ENCODE assay signal across 25 mouse cellular contexts in genomic region chr1:23568106-23568505, GRCm38 (mm10).
"Had no signal": no experiment of that assay in that cellular context is flagged by ENCODE, and none has a peak within 500 bp of the region (broad histone marks: within the 10 kb centered on the region; RNA-seq: fewer than 3 reads in every experiment).

No protein-coding gene starts in this region.

- DNase-seq: cerebellum, adult 9-10 months; cerebellum, adult 9-11 months; cerebellum, postnatal 36 days; embryo, embryonic 11 days; forebrain, postnatal 0 days; gastrocnemius, adult 2 months; gastrocnemius, postnatal 10 days; gastrocnemius, postnatal 14 days; gastrocnemius, postnatal 25 days; gastrocnemius, postnatal 36 days; heart, adult 11 months; heart, adult 18-20 months; heart, adult 2 months had no signal

- H3K27me3 ChIP-seq: embryonic facial prominence, embryonic 12.5 days; embryonic facial prominence, embryonic 13.5 days; embryonic facial prominence, embryonic 15.5 days; forebrain, embryonic 12.5 days; forebrain, embryonic 13.5 days; forebrain, embryonic 15.5 days had no signal

- H3K4me3 ChIP-seq: embryonic facial prominence, embryonic 10.5 days; embryonic facial prominence, embryonic 12.5 days; embryonic facial prominence, embryonic 13.5 days; embryonic facial prominence, embryonic 15.5 days; erythroblast, embryonic 14.5 days; forebrain, embryonic 10.5 days; forebrain, embryonic 12.5 days; forebrain, embryonic 13.5 days; forebrain, embryonic 15.5 days; gastrocnemius, adult 2 months; heart, adult 2 months; heart, embryonic 10.5 days had no signal

- ATAC-seq: forebrain, embryonic 13.5 days; forebrain, embryonic 14.5 days; forebrain, embryonic 15.5 days; forebrain, embryonic 16.5 days; forebrain, postnatal 0 days had no signal

- H3K9me3 ChIP-seq: embryonic facial prominence, embryonic 10.5 days; embryonic facial prominence, embryonic 12.5 days; embryonic facial prominence, embryonic 13.5 days; embryonic facial prominence, embryonic 15.5 days; forebrain, embryonic 10.5 days; forebrain, embryonic 12.5 days; forebrain, embryonic 13.5 days; forebrain, embryonic 15.5 days; heart, embryonic 10.5 days had no signal

- H3K9ac ChIP-seq: embryonic facial prominence, embryonic 12.5 days; embryonic facial prominence, embryonic 13.5 days; embryonic facial prominence, embryonic 15.5 days; forebrain, embryonic 12.5 days; forebrain, embryonic 13.5 days; forebrain, embryonic 15.5 days; forebrain, postnatal 0 days had no signal

- H3K27ac ChIP-seq: embryonic facial prominence, embryonic 10.5 days; embryonic facial prominence, embryonic 12.5 days; embryonic facial prominence, embryonic 13.5 days; embryonic facial prominence, embryonic 15.5 days; forebrain, embryonic 10.5 days; forebrain, embryonic 12.5 days; forebrain, embryonic 13.5 days; forebrain, embryonic 15.5 days; gastrocnemius, adult 2 months; heart, adult 2 months; heart, embryonic 10.5 days had no signal

- H3K4me2 ChIP-seq: embryonic facial prominence, embryonic 12.5 days; embryonic facial prominence, embryonic 13.5 days; embryonic facial prominence, embryonic 15.5 days; forebrain, embryonic 12.5 days; forebrain, embryonic 13.5 days; forebrain, embryonic 15.5 days had no signal

- H3K4me1 ChIP-seq: embryonic facial prominence, embryonic 10.5 days; embryonic facial prominence, embryonic 12.5 days; embryonic facial prominence, embryonic 13.5 days; embryonic facial prominence, embryonic 15.5 days; forebrain, embryonic 10.5 days; forebrain, embryonic 12.5 days; forebrain, embryonic 13.5 days; forebrain, embryonic 15.5 days; heart, embryonic 10.5 days had no signal

- H3K36me3 ChIP-seq: embryonic facial prominence, embryonic 10.5 days; embryonic facial prominence, embryonic 12.5 days; embryonic facial prominence, embryonic 13.5 days; embryonic facial prominence, embryonic 15.5 days; forebrain, embryonic 10.5 days; forebrain, embryonic 12.5 days; forebrain, embryonic 15.5 days; heart, embryonic 10.5 days had no signal
